Mouse (Mus musculus): Measurements from ENCODE around the gene Ulk4. TPM values are rescaled to one million over a fixed set of nuclear protein-coding genes. Genes with fewer than 3 reads are reported as not detected.

The Ulk4 gene
- polyA plus RNA-seq, 1 experiment from 2014 or later, result 101 TPM

DNA sequence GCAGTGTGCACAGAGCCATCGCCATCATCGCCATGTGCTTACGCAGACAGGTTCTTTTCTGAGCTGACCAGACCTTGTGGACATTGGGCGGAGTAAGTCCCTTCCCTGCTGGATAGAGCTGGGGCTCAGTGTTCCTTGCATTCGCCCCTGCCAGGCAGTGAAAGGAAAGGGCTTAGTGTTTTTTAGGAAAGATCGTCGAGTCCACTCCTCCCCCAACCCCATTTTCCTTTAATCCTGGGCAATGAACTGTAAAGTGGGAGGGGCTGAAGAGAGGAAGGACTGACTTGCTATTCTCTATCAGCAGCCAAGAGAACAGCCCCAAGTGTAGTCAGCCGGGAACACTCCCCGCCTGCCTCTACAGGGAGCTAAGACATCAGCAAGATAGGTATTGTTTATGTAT, 26.8 kb upstream of the Ulk4 start:
- H3K27ac ChIP-seq (ENCODE audit: low read depth, low read length), result no peak overlapping the region
- no peak overlapping the region for H3K9ac ChIP-seq (ENCODE audit: low read depth, low read length)
- H3K27me3 ChIP-seq (ENCODE audit: control insufficient read depth, insufficient read depth, low read length), result no peaks in the 10 kb centered on the region
- 54% methylated on average over 9 of the region's 9 CpGs for WGBS (ENCODE audit: insufficient replicate concordance)
- H3K9me3 ChIP-seq (replicated peaks; ENCODE audit: control insufficient read depth, low read length), result no peaks in the 10 kb centered on the region
- ATAC-seq (replicated peaks; ENCODE audit: insufficient number of reproducible peaks, low FRiP score, low TSS enrichment), result no peak
- H3K4me3 ChIP-seq (ENCODE audit: low read depth, low read length), result no peak overlapping the region
- H3K4me1 ChIP-seq (ENCODE audit: control insufficient read depth, insufficient read depth, low read length), result peaks cover 23% of the 10 kb centered on the region
- no peak overlapping the region for H3K4me2 ChIP-seq
- no peaks in the 10 kb centered on the region for H3K36me3 ChIP-seq (ENCODE audit: control insufficient read depth, insufficient read depth, low read length)

DNA sequence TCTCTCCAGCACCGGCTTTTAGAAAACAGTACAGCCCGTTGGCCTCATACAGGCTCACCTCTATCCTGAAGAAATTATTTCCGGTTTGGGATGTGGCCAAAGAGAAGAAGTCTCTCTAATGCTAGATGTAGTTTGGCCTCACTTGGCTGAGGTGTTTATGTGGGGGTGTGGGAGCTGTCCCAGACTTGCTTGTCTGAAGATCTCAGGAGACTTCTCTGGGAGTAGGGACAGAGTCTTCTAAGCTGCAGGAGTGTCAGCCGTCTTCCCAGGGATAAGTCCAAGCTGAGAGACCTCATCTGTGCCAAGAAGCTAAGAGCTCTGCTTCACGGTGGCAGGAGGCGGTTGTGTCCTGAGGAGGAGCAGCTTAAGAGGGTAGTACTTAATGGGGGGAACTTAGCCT, 26.1 kb upstream of the Ulk4 start:
- 66% methylated on average over 6 of the region's 6 CpGs for WGBS (ENCODE audit: insufficient replicate concordance)
- Histone ChIP-seq H3K4me2 (no peak overlapping the region), H3K9me3 (replicated peaks; ENCODE audit: control insufficient read depth, low read length) (no peaks in the 10 kb centered on the region), H3K36me3 (ENCODE audit: control insufficient read depth, insufficient read depth, low read length) (no peaks in the 10 kb centered on the region), H3K4me1 (ENCODE audit: control insufficient read depth, insufficient read depth, low read length) (peaks cover 29% of the 10 kb centered on the region), H3K4me3 (ENCODE audit: low read depth, low read length) (no peak overlapping the region), H3K27ac (ENCODE audit: low read depth, low read length) (no peak overlapping the region), H3K27me3 (ENCODE audit: control insufficient read depth, insufficient read depth, low read length) (no peaks in the 10 kb centered on the region), H3K9ac (ENCODE audit: low read depth, low read length) (no peak overlapping the region)
- no peak for ATAC-seq (replicated peaks; ENCODE audit: insufficient number of reproducible peaks, low FRiP score, low TSS enrichment)

DNA sequence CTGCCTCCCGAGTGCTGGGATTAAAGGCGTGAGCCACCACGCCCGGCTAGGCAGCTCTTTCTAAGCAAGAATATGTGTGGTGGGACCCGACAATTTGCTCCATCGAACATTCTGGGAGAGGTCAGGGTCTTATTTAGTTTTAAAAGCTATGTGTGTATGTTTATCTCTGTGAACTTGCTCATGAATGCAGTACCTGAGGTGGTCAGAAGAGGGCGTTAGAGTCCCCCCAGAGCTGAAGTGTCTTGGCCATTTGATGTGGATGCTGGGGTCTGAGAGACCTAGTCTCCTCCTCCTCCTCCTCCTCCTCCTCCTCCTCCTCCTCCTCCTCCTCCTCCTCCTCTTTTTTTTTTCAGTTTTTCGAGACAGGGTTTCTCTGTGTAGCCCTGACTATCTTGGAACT, 25.5 kb upstream of the Ulk4 start:
- no peak overlapping the region for H3K4me2 ChIP-seq
- WGBS (ENCODE audit: insufficient replicate concordance), result 85% methylated on average over 7 of the region's 8 CpGs
- no peak for ATAC-seq (replicated peaks; ENCODE audit: insufficient number of reproducible peaks, low FRiP score, low TSS enrichment)
- H3K9me3 ChIP-seq (replicated peaks; ENCODE audit: control insufficient read depth, low read length), result no peaks in the 10 kb centered on the region
- peaks cover 29% of the 10 kb centered on the region for H3K4me1 ChIP-seq (ENCODE audit: control insufficient read depth, insufficient read depth, low read length)
- H3K9ac ChIP-seq (ENCODE audit: low read depth, low read length), result no peak overlapping the region
- H3K27me3 ChIP-seq (ENCODE audit: control insufficient read depth, insufficient read depth, low read length), result no peaks in the 10 kb centered on the region
- H3K36me3 ChIP-seq (ENCODE audit: control insufficient read depth, insufficient read depth, low read length), result no peaks in the 10 kb centered on the region
- no peak overlapping the region for H3K4me3 ChIP-seq (ENCODE audit: low read depth, low read length)
- no peak overlapping the region for H3K27ac ChIP-seq (ENCODE audit: low read depth, low read length)

DNA sequence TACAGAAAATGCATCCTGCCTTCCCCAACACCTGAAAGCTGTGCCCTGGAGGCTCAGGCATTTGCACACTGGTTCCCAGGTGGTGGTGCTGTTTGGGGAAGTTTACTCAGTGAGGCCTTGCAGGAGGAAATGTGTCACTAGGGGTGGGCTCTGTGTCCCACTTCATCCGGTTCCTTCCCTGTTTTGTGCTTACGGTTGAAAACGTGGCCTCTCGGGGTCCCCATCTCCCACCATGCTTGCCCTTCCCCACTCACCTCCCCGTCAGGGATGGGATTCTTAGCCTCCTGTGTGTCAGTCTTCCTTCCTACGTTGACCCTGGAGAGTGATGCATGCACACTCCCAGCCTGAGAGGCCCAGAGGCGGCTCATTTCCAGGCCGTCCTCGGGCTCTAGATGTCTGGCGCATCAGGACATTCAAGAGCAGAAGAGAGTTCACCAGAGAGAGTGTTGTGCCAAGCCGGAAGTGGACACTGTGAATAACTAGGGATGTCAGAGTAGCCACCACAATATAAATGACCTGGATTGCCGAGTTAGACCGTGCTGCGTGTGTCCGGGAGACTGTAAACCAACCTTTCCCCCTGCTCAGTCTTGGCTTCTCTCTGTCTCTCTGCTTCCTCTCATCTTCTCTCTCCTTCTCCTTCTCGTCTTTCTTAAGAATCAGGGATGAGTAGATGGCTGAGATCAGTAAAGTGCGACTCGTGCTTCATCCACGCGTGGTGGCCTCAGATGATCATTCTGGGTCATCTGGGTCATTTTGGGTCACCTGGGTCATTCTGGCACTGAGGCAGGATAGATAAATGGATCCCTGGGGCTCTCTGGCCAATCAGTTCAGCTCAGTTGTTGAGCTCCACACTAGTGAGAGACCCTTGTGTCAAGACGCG, 24.3 kb upstream of the Ulk4 start:
- no peaks in the 10 kb centered on the region for H3K36me3 ChIP-seq (ENCODE audit: control insufficient read depth, insufficient read depth, low read length)
- H3K9ac ChIP-seq (ENCODE audit: low read depth, low read length), result no peak overlapping the region
- no peaks in the 10 kb centered on the region; the same call in 1 of the 2 replicates for H3K27me3 ChIP-seq (ENCODE audit: control insufficient read depth, insufficient read depth, low read length)
- no peak overlapping the region for H3K4me2 ChIP-seq
- no peak for ATAC-seq (replicated peaks; ENCODE audit: insufficient number of reproducible peaks, low FRiP score, low TSS enrichment)
- H3K27ac ChIP-seq (ENCODE audit: low read depth, low read length), result no peak overlapping the region
- no peak overlapping the region for H3K4me3 ChIP-seq (ENCODE audit: low read depth, low read length)
- H3K9me3 ChIP-seq (replicated peaks; ENCODE audit: control insufficient read depth, low read length), result no peaks in the 10 kb centered on the region
- H3K4me1 ChIP-seq (ENCODE audit: control insufficient read depth, insufficient read depth, low read length), result peaks cover 29% of the 10 kb centered on the region
- 80% methylated on average over 22 of the region's 22 CpGs for WGBS (ENCODE audit: insufficient replicate concordance)

DNA sequence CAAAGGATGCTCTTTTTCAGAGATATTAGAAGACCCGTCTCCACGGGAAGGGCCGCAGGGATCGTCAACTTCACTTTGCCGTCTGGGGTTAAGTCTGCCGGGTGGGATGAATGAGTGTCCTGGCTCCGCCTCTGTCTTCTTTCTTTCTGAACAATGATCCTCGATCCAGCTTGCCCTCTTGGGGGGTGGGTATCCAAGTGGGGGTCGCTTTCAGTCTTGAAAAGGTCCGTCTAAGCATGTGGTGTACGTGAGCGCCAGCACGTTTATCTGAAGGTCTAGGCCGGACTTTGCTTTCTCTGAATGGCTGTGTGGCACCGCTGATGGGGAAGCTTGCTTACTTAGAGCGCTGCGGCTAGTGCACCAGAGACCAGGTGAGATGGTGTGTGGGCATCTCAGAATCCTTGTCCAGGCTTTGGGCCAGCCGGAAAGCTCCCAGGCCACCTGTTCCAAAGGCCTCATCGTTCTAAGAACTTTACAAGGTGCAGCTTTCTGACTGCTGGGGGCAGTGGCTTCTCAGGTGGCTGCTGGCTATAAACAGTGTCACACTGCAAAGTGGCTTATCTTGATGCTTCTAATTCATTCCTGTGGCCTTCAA, 23.1 kb upstream of the Ulk4 start:
- H3K4me2 ChIP-seq, result peak overlapping the region; percentile 11
- no peak for ATAC-seq (replicated peaks; ENCODE audit: insufficient number of reproducible peaks, low FRiP score, low TSS enrichment)
- H3K9me3 ChIP-seq (replicated peaks; ENCODE audit: control insufficient read depth, low read length), result no peaks in the 10 kb centered on the region
- H3K27me3 ChIP-seq (ENCODE audit: control insufficient read depth, insufficient read depth, low read length), result no peaks in the 10 kb centered on the region; the same call in 1 of the 2 replicates
- H3K9ac ChIP-seq (ENCODE audit: low read depth, low read length), result 0 out of 2 replicates have a peak overlapping the region, but pooled peaks have one; percentile 3
- H3K36me3 ChIP-seq (ENCODE audit: control insufficient read depth, insufficient read depth, low read length), result no peaks in the 10 kb centered on the region
- peaks cover 29% of the 10 kb centered on the region for H3K4me1 ChIP-seq (ENCODE audit: control insufficient read depth, insufficient read depth, low read length)
- 70% methylated on average over 19 of the region's 19 CpGs for WGBS (ENCODE audit: insufficient replicate concordance)
- no peak overlapping the region for H3K27ac ChIP-seq (ENCODE audit: low read depth, low read length)
- no peak overlapping the region for H3K4me3 ChIP-seq (ENCODE audit: low read depth, low read length)

DNA sequence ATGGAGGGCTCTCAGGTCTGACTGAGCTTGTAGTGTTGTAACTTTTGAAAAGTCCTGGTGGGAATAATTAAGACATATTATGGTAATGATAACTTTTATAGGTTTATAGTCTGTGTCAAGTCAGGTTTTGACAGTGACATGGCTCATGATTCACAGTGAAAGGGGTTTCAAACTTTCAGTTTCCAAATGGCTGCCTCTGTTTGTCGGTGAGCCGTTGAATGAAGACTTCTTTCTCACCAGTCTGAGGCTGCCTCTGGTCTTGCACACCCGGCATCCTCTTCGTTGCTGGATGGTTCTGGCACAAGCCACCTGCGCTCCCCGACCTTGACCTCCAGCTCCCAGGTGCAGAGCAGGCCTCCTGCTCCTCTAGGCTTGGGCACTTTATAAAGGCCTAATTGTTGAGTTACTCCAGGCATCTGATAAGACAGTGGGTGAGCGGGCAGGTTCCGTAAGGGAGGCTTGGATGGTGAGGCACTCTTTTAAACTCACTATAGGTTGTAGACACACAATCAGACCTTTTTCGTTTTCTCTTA, 22.3 kb upstream of the Ulk4 start:
- Histone ChIP-seq H3K36me3 (ENCODE audit: control insufficient read depth, insufficient read depth, low read length) (no peaks in the 10 kb centered on the region), H3K4me3 (ENCODE audit: low read depth, low read length) (peak overlapping the region; percentile 90), H3K4me1 (ENCODE audit: control insufficient read depth, insufficient read depth, low read length) (peaks cover 29% of the 10 kb centered on the region), H3K27me3 (ENCODE audit: control insufficient read depth, insufficient read depth, low read length) (no peaks in the 10 kb centered on the region; the same call in 1 of the 2 replicates), H3K4me2 (peak overlapping the region; percentile 68), H3K9ac (ENCODE audit: low read depth, low read length) (no peak overlapping the region), H3K9me3 (replicated peaks; ENCODE audit: control insufficient read depth, low read length) (no peaks in the 10 kb centered on the region), H3K27ac (ENCODE audit: low read depth, low read length) (peak overlapping the region; percentile 22; the same call in 1 of the 2 replicates)
- WGBS (ENCODE audit: insufficient replicate concordance), result 73% methylated on average over 9 of the region's 9 CpGs
- no peak for ATAC-seq (replicated peaks; ENCODE audit: insufficient number of reproducible peaks, low FRiP score, low TSS enrichment)

DNA sequence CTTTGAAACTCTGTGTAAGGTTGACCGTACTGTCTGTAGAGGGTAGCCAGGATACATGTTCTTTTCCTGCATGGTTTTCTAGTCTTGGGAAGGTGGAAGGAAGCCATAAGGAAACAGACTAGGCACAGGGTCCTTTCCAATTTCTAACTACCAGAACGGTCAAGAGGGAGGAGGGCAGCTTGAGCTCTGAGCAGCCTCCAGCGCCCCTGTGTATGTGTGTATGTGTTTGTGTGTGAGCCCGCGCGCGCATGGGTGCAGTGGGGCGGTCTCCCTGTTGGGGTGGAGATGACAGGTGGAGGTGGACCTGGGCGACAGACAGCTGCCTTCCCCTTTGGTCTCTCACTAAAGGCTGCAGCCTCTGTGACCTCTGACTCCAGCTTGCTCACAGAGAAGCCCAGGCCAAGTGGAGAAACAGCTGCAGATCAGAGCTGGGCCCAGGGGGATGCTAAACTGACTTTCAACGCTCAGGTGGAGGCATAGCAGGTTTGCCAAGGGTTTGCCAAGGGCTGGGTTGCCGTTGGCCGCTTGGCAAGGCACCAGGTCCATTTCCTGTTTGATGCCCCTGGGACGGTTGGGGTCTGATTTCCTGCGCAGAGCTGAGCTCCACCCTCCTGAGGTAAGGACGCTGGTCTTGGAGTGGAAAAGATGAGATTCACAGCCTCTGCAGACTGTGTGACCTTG, 21.6 kb upstream of the Ulk4 start:
- Histone ChIP-seq H3K27me3 (ENCODE audit: control insufficient read depth, insufficient read depth, low read length) (no peaks in the 10 kb centered on the region; the same call in 1 of the 2 replicates), H3K36me3 (ENCODE audit: control insufficient read depth, insufficient read depth, low read length) (no peaks in the 10 kb centered on the region), H3K27ac (ENCODE audit: low read depth, low read length) (0 out of 2 replicates have a peak overlapping the region, but pooled peaks have one; percentile 29), H3K9ac (ENCODE audit: low read depth, low read length) (peak overlapping the region; percentile 96), H3K9me3 (replicated peaks; ENCODE audit: control insufficient read depth, low read length) (no peaks in the 10 kb centered on the region), H3K4me2 (peak overlapping the region; percentile 68), H3K4me3 (ENCODE audit: low read depth, low read length) (peak overlapping the region; percentile 90), H3K4me1 (ENCODE audit: control insufficient read depth, insufficient read depth, low read length) (peaks cover 27% of the 10 kb centered on the region)
- ATAC-seq (replicated peaks; ENCODE audit: insufficient number of reproducible peaks, low FRiP score, low TSS enrichment), result no peak
- 39% methylated on average over 15 of the region's 15 CpGs for WGBS (ENCODE audit: insufficient replicate concordance)

DNA sequence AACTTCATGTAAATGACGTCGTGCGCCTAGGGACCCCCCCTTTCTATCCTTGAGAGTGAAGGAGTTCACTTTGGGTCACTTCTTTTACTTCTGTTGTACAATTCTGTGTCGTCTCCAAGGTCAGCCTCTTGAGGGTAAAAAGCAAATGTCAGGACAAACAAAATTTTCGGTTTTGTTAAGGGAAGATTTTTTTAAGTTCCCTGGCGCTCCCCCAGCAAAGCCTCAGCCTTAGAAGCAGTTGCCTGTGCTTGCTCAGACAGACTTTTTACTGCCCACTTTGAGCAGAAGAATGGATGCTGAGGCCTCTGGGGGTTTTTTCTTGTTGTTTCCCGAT, 21.0 kb upstream of the Ulk4 start:
- peaks cover 27% of the 10 kb centered on the region for H3K4me1 ChIP-seq (ENCODE audit: control insufficient read depth, insufficient read depth, low read length)
- peak overlapping the region; percentile 90 for H3K4me3 ChIP-seq (ENCODE audit: low read depth, low read length)
- H3K27me3 ChIP-seq (ENCODE audit: control insufficient read depth, insufficient read depth, low read length), result no peaks in the 10 kb centered on the region; the same call in 1 of the 2 replicates
- no peaks in the 10 kb centered on the region for H3K36me3 ChIP-seq (ENCODE audit: control insufficient read depth, insufficient read depth, low read length)
- no peaks in the 10 kb centered on the region for H3K9me3 ChIP-seq (replicated peaks; ENCODE audit: control insufficient read depth, low read length)
- ATAC-seq (replicated peaks; ENCODE audit: insufficient number of reproducible peaks, low FRiP score, low TSS enrichment), result no peak
- H3K27ac ChIP-seq (ENCODE audit: low read depth, low read length), result peak overlapping the region; percentile 70
- H3K4me2 ChIP-seq, result peak overlapping the region; percentile 68
- peak overlapping the region; percentile 96 for H3K9ac ChIP-seq (ENCODE audit: low read depth, low read length)
- WGBS (ENCODE audit: insufficient replicate concordance), result 5% methylated on average over 7 of the region's 7 CpGs

Data from heart, embryonic 11.5 days (tissue).